Mouse (Mus musculus): Measurements from ENCODE around the gene Olfr39. TPM values are rescaled to one million over a fixed set of nuclear protein-coding genes. Genes with fewer than 3 reads are reported as not detected.

Gene Olfr39
- not detected in 2 replicates for polyA plus RNA-seq (2012; rRNA removed; ENCODE audit: low replicate concordance)

DNA sequence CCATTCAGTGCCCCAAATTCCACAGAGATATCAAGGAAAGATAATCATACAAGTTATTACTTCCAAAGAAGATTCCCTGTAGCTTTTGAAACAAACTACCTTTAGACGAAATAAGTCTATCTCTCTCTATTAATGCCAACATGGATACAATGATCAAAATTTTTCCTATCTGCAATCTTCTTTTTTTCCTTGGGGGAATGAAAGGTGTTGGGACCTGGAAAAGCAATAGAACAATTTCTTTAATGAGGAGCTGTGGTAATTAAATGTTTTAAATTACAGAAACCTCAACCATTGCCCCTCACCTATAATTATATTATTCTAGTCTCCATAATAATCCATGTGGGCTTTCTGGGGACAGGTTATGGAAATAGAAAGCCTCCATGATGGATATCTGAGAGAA is at the start of gene Olfr39:
TSS of gene Olfr39 (plus strand) at position 301 of the 400 bp plus-strand sequence.

DNA sequence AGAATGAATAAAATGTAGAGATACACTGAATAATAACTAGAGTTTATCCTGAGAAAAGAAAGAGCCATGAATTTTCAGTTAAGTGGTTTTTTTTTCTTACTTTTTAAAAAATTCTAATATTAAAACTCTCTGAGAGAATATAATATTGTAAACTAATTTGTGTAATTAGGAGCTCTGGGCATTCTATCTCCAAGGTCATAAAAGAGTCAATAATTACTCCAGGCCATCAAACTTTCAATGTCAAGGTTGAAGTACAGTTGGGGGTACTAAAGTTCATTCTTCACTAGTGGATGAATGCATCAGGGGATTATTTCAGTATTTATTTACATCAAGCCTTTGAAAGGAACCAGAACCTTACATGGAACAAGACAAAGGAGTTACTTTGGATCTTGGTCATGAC is 45.3 kb upstream of the Olfr39 start, which contains the start of gene Olfr872:
TSS of gene Olfr872 (plus strand) at position 301 of the 400 bp plus-strand sequence.

DNA sequence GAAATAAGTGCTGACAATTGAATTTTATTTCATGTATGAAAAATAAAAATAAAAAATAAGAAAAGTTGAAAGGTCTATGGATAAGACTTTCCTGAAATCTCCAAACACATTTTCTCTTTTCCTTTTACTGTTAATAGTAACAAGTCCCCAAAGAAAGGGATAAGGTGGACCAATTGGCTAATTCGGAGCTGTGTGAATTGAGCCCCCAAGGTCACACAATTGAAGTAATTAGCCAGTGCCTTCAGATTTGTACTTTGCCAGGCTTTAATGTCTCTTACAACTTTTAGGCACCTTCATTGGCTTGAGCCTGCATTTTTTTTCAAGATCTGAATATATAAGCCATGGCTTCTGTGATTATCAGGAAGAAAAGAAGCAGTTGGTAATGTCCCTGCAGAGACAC is 16.1 kb downstream of the Olfr39 start, which contains the start of gene Olfr873:
TSS of gene Olfr873 (plus strand) at position 301 of the 400 bp plus-strand sequence.

DNA sequence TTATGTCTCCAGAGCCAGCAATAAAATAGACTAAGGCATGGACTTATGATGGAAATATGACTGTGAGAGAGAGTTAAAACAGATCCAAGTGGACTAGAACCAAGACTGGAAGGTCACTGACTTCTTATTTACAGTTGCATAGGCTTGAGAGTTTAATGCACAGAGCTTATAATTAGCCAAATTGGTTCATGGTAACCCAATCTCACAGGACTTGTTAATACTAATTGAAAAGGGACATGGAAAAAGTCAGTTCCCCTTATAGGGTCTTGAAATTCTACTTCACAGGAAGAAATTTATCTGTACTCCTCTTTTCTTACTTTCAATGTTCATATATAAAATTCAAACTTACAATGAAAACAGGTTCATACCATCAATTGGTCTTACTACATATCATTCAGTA is 53.8 kb downstream of the Olfr39 start, which contains the start of gene Olfr18:
TSS of gene Olfr18 (minus strand) at position 101 of the 400 bp plus-strand sequence.

Other genes with a start within 250 kb of the Olfr39 start
- not detected in 2 replicates for gene Olfr867, start 224.8 kb upstream of the Olfr39 start, polyA plus RNA-seq (2012; rRNA removed; ENCODE audit: low replicate concordance)
- gene Olfr868, start 183.7 kb upstream of the Olfr39 start, polyA plus RNA-seq (2012; rRNA removed; ENCODE audit: low replicate concordance): not detected in 2 replicates
- gene Olfr869, start 153.3 kb upstream of the Olfr39 start, polyA plus RNA-seq (2012; rRNA removed; ENCODE audit: low replicate concordance): not detected in 2 replicates
- not detected in 2 replicates for gene Olfr870, start 108.3 kb upstream of the Olfr39 start, polyA plus RNA-seq (2012; rRNA removed; ENCODE audit: low replicate concordance)
- not detected in 2 replicates for gene Olfr871, start 70.1 kb upstream of the Olfr39 start, polyA plus RNA-seq (2012; rRNA removed; ENCODE audit: low replicate concordance)
- gene Olfr872, start 45.2 kb upstream of the Olfr39 start, polyA plus RNA-seq (2012; rRNA removed; ENCODE audit: low replicate concordance): not detected in 2 replicates
- gene Olfr873, start 16.2 kb downstream of the Olfr39 start, polyA plus RNA-seq (2012; rRNA removed; ENCODE audit: low replicate concordance): not detected in 2 replicates
- gene Olfr18, start 53.7 kb downstream of the Olfr39 start, polyA plus RNA-seq (2012; rRNA removed; ENCODE audit: low replicate concordance): not detected in 2 replicates
- gene Zfp560, start 102.8 kb downstream of the Olfr39 start, polyA plus RNA-seq (2012; rRNA removed; ENCODE audit: low replicate concordance): 0.41 and 0.68 TPM in 2 replicates
- gene Zfp26, start 177.8 kb downstream of the Olfr39 start, polyA plus RNA-seq (2012; rRNA removed; ENCODE audit: low replicate concordance): 0.11 and 0.27 TPM in 2 replicates
- 0.44 and 1.2 TPM in 2 replicates for gene Zfp426, start 210.4 kb downstream of the Olfr39 start, polyA plus RNA-seq (2012; rRNA removed; ENCODE audit: low replicate concordance)
- gene Zfp266, start 239.1 kb downstream of the Olfr39 start, polyA plus RNA-seq (2012; rRNA removed; ENCODE audit: low replicate concordance): 0.19 and 0.79 TPM in 2 replicates

Measured in duodenum, adult 2 months (tissue).